Mouse (Mus musculus) kidney, postnatal 10 days (tissue): ENCODE measurements around the gene Gm21992.

Experiments used
- DNase-seq: peaks from one replicate; pipeline ENCODE4 v3.0.0; 2021; ENCODE audit warnings: mixed read lengths

Gm21992 gene

DNA sequence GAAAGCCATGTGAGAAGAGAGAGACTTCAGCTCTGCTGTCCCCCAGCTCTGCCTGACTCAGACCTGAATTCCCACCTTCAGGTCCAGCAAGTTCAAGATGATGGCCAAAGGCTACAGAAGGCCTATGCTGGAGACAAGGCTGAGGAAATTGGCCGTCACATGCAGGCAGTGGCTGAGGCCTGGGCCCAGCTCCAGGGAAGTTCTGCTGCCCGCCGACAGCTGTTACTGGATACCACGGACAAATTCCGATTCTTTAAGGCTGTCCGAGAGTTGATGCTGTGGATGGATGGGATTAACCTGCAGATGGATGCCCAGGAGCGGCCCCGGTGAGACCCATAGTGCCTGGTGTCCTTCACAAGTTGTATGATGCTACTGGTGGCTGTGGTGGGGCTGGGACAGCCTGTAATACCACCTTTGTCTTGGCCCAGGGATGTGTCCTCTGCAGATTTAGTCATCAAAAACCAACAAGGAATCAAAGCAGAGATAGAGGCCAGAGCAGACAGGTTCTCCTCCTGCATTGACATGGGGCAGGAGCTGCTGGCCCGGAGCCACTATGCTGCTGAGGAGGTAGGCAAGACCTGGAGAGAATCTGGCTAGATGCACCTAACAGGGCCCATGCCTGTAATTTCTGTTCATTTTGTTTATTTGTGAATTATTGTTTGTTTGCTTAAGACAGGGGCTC lies 63.6 kb downstream of the Gm21992 start:
- no peak for DNase-seq

DNA sequence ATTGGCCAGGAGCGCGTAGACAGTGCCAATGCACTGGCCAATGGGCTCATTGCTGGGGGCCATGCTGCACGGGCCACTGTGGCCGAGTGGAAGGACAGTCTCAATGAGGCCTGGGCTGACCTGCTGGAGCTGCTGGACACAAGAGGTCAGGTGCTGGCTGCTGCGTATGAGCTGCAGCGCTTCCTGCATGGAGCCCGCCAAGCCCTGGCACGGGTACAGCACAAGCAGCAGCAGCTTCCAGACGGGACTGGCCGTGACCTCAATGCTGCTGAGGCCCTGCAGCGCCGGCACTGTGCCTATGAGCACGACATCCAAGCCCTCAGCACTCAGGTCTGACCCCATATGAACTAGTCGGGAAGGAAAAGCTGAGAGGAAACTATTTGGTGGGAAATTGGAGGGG lies 64.8 kb downstream of the Gm21992 start:
- peak; percentile 46 for DNase-seq

DNA sequence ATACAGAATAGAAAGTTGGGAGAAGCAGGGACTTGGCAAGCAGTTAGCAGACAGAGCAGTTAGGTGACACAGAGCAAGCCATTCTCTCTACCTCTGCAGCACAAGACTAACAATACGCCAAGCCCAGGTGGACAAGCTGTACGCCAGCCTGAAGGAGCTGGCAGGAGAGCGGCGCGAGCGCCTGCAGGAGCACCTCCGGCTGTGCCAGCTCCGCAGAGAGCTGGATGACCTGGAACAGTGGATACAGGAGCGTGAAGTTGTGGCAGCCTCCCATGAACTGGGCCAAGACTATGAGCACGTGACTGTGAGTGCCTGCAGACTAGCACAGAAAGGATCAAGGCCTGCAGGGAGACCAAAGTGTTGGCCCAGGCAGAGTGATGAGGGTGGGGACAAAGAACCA lies 65.7 kb downstream of the Gm21992 start:
- no peak for DNase-seq

DNA sequence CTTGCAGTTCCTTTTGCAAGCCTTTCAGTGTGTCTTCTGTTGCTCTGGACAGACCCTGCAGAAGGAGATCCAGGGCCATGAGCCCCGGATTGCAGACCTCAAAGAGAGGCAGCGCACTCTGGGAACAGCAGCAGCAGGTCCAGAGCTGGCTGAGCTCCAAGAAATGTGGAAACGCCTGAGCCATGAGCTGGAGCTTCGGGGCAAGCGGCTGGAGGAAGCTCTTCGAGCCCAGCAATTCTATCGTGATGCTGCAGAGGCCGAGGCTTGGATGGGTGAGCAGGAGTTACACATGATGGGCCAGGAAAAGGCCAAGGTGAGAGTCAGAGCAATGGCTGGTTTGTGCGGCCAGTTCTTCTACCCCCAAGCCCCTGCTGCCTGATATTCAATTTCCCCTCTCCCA lies 66.4 kb downstream of the Gm21992 start:
- peak; percentile 62 for DNase-seq

DNA sequence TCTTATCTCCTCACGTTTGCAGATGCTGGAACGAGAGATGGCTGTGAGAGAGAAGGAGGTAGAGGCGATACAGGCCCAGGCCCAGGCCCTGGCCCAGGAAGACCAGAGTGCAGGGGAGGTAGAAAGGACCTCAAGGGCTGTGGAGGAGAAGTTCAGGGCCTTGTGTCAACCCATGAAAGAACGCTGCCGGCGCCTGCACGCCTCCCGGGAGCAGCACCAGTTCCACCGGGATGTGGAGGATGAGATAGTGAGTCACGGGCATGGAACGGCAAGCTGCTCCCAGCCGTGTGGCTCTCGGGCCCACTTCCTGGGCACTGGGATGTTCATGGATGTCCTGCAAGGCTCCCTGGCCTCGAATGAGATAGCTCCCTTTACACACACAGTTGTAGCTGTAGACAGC lies 67.4 kb downstream of the Gm21992 start:
- DNase-seq, result no peak

GRCm38 (mm10) chr19:4743524-4743923 lies 67.9 kb downstream of the Gm21992 start:
- DNase-seq, result peak; percentile 62

GRCm38 (mm10) chr19:4742229-4742628 lies 69.2 kb downstream of the Gm21992 start:
- no peak for DNase-seq

- DNase-seq, result no peak
These were observed 69.9 kb downstream of the Gm21992 start for GRCm38 (mm10) chr19:4741482-4741881.

GRCm38 (mm10) chr19:4739762-4740161 lies 71.7 kb downstream of the Gm21992 start:
- no peak for DNase-seq

DNA sequence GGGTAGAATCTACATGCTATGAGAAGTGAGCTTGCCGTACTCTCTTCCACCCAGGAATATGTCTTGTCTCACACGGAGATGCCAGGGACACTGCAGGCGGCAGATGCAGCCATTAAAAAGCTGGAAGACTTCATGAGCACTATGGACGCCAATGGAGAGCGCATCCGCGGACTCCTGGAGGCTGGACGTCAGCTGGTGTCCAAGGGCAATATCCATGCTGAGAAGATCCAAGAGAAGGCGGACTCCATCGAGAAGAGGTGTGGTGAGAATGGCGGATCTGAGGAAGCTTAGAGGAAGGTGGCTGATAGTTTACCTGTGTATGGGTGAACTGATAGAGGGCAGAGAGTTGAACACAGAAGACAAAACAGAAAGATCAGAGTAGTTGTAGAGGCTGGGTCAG lies 72.4 kb downstream of the Gm21992 start:
- no peak for DNase-seq

GRCm38 (mm10) chr19:4737866-4738265 lies 73.5 kb downstream of the Gm21992 start:
- DNase-seq, result no peak

- no peak for DNase-seq
These were observed 78.4 kb downstream of the Gm21992 start for GRCm38 (mm10) chr19:4733052-4733451.

- DNase-seq, result no peak
These were observed 82.2 kb downstream of the Gm21992 start for GRCm38 (mm10) chr19:4729186-4729585.

GRCm38 (mm10) chr19:4720671-4721244 lies 90.7 kb downstream of the Gm21992 start:
- peak; percentile 83 for DNase-seq

- DNase-seq, result no peak
These were observed 91.3 kb downstream of the Gm21992 start for GRCm38 (mm10) chr19:4720112-4720511.

DNA sequence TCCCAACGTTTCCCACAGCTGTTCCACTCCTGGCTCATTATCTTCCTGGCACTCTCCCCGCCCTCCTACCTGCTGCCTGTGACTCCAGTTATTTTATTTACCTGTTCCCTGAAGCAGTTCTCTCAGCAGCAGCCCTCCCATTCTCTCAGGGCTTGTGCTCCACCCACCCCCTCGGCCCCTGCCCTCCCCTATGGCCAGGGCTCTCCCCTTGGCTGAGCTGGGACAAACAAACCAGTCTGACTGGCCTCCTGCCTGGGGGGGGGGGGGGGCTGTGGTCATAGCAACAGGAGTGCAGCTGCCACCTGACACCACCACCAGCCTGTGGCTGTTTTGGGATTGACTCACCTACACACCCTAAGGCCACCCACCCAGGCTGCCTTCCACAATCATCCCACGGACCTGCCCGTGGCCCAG lies 92.1 kb downstream of the Gm21992 start:
- peak; percentile 64 for DNase-seq

GRCm38 (mm10) chr19:4718716-4719115 lies 92.7 kb downstream of the Gm21992 start:
- DNase-seq, result no peak

- DNase-seq, result no peak
These were observed 94.1 kb downstream of the Gm21992 start for GRCm38 (mm10) chr19:4717281-4717680.

- no peak for DNase-seq
These were observed 94.7 kb downstream of the Gm21992 start for GRCm38 (mm10) chr19:4716756-4717155.

- DNase-seq, result no peak
These were observed 97.5 kb downstream of the Gm21992 start for GRCm38 (mm10) chr19:4713886-4714285.

DNA sequence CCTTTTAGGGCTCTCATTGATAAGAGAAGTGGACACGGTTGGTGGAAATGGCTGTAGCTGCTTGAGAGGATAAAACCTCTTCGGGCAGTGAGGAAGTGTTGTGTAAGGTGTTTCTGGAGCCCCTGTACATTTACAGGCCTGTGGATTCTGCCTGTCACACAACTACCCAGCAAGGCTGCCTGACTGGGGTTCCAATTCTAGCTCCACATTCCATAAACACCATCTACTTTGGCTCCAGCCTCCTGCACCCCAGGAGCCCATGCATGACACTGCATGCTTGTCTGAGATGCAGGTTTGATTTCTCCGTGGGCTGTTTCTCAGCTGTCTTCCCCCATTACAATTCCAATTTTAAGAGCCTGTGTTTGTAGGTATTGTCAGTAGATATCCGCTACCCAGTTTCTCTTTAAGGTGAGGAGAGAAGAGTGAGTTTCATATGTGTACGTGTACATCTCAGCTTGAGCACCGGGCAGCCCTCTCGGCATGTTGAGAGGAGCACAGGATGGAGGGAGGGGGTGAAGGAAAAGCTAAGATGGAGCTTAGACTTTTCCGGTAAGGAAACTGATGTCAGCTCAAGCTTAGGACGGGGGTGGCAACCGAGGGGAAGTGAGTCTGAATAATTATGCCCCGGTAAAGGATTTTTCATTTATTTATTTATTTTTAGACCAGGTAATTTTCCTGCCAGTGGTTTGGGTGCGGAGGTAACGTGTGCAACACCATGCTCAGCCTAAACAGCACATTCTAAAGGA lies 98.5 kb downstream of the Gm21992 start:
- DNase-seq, result no peak

DNA sequence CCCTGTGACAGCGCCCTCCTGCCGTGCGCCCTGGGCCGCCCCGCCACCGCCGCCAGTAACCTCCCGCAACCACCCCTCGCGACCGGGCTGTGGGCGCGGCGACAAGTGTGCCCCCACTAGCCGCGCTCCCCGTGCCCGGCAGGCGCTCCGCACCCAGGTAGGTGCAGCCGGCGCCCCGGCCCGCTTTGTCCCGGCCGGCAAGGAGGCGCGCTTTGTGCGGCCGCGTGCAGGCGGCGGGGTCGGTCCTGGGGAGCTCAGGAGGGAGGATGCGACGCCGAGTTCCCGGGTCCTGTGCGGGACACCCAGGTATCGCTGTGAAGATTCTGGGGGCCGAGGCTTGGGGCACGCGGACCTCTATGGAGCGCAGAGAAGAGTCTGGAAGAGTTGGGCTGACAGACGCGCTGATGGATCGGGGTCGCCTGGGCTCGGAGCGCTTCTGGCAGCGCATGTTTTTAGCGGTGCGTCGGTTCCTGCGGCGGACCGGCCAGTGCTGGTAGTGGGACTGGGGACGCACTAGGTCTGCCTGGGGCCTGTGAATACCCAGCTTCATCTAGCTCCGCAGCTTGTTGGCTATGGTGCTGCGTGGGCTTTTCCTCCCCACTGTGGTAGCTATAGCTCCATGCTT lies 99.1 kb downstream of the Gm21992 start:
- DNase-seq, result peak; percentile 36

- peak; percentile 22 for DNase-seq
These were observed 99.7 kb downstream of the Gm21992 start for GRCm38 (mm10) chr19:4711601-4712155.
